Mouse (Mus musculus) limb, embryonic 13.5 days (tissue): Measurements from ENCODE around the gene Robo1. TPM values are rescaled to one million over a fixed set of nuclear protein-coding genes. Genes with fewer than 3 reads are reported as not detected.
A peak's percentile ranks its signal among the peaks of the same experiment; 100 is the strongest.

Experiments
- ATAC-seq: fragments of 200-750 bp; cut with Nextera tagmentation; 2 replicates; pipeline ENCODE4 v1.8.0; 2017; ENCODE audit warnings: low read depth, moderate number of reproducible peaks, moderate TSS enrichment; ENCODE audit not compliant: low FRiP score
- H3K27ac ChIP-seq: fragments of 300-500 bp; sonication (generic); 2 replicates; pipeline ENCODE4 v1.5.1; 2015; ENCODE audit warnings: inconsistent platforms, mild to moderate bottlenecking, moderate library complexity
- H3K27me3 ChIP-seq: fragments of 300-500 bp; sonication (generic); 2 replicates; pipeline ENCODE4 v1.6.1; 2015; ENCODE audit warnings: mild to moderate bottlenecking, inconsistent platforms
- H3K36me3 ChIP-seq: fragments of 300-500 bp; sonication (generic); 2 replicates; pipeline ENCODE4 v1.6.1; 2015; ENCODE audit warnings: inconsistent platforms, mild to moderate bottlenecking, moderate library complexity
- H3K4me1 ChIP-seq: fragments of 300-500 bp; sonication (generic); 2 replicates; pipeline ENCODE4 v1.6.1; 2015; ENCODE audit warnings: inconsistent platforms
- H3K4me2 ChIP-seq: fragments of 300-500 bp; sonication (generic); replicated peaks from 2 replicates; pipeline ENCODE4 v1.6.1; 2015; ENCODE audit warnings: inconsistent platforms, mild to moderate bottlenecking, moderate library complexity
- H3K4me3 ChIP-seq: fragments of 300-500 bp; sonication (generic); 2 replicates; pipeline ENCODE4 v1.5.1; 2015; ENCODE audit warnings: moderate library complexity, mild to moderate bottlenecking, inconsistent platforms
- H3K9ac ChIP-seq: fragments of 300-500 bp; sonication (generic); 2 replicates; pipeline ENCODE4 v1.6.1; 2015; ENCODE audit warnings: mild to moderate bottlenecking, inconsistent platforms
- H3K9me3 ChIP-seq: fragments of 300-500 bp; sonication (generic); 2 replicates; pipeline ENCODE4 v1.6.1; 2016; ENCODE audit warnings: inconsistent platforms
- WGBS: fragments of 180-500 bp; shearing (Covaris S2); methylation state at CpG from one replicate; pipeline ENCODE4 v1.1.7; 2015; 5-methylcytosine and 5-hydroxymethylcytosine counted together
- polyA plus RNA-seq: library from polyadenylated mRNA; unstranded; fragments of >200 nt; fragmentation: Nextera tagmentation; extraction: Ambion mirVana; gene quantifications from 2 replicates; pipeline ENCODE4 v1.2.1, GENCODE M21; 2015

Gene Robo1
- polyA plus RNA-seq = 58.0 and 58.2 TPM in 2 replicates

DNA sequence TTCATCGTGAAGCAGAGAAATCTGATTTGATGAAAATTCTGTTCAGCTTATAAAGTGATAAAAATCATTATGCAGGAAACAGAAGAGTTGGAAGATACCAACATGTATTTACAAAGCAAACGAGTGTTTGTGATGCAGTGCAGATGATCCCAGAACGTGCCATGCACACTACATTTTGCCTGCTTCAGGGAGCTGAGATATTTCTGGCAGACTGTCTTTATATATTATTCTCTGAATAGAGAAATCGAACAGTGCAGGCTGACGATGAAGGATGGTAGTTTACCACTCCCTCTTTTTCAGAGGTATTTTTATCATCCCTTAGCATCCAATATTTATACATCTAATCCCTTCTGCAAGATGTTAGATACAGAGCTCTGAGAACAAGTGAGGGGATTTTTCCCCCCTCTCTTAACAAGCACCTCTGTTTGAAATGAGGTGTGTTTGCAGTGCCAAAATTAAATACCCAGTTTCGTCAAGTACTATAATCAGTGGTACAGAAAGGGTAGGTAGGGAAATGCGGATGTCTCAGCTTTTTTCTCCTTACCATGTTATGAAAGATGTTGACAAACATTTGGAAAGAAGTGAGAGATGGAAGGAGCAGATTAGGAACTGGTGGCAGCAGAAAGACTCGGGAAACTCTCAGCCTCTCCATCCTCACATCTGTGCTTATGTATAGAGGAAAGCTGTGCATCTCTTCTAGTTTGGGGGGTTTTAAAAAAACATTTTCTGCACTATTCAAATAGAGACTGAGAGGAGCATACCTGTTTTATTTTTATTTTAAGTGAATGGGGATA lies at the start of gene Robo1:
TSS of gene Robo1 (plus strand) at position 770 of the 794 bp plus-strand sequence.
- H3K9ac ChIP-seq = no peak within 1 kb of the TSS
- H3K27me3 ChIP-seq = no peaks in the 10 kb centered on the region
- no peak within 1 kb of the TSS for H3K4me2 ChIP-seq
- H3K4me3 ChIP-seq = no peak within 1 kb of the TSS
- no peak for ATAC-seq
- no peak within 1 kb of the TSS for H3K27ac ChIP-seq
- H3K36me3 ChIP-seq = no peaks in the 10 kb centered on the region
- H3K9me3 ChIP-seq = no peaks in the 10 kb centered on the region
- 82% methylated on average over 8 of the region's 8 CpGs for WGBS
- H3K4me1 ChIP-seq = no peaks in the 10 kb centered on the region

DNA sequence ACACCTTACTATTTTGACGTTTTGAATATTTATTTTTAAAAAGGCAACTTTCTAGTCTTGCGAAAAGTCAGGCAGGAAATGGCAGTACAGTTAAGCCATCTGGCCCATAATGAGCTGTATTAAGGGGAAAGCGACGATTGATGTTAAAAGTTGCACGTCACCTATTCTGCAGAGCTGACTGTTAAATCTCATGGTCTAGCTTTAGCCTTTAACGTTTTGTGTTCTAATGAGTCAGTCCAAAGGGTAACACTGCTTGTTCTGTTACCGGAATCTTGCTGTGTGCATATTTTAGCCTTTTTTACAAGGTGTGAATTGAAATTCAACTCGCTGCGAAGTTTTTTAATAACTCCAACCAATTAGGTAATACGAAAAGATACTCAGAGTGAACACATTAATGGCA lies 40.3 kb upstream of the Robo1 start:
- Histone ChIP-seq H3K27ac (no peak overlapping the region), H3K27me3 (no peaks in the 10 kb centered on the region), H3K4me1 (no peaks in the 10 kb centered on the region), H3K9ac (no peak overlapping the region), H3K4me2 (no peak overlapping the region; the same call in 1 of the 2 replicates), H3K4me3 (no peak overlapping the region), H3K36me3 (no peaks in the 10 kb centered on the region), H3K9me3 (no peaks in the 10 kb centered on the region)
- peak; percentile 79 for ATAC-seq
- 28% methylated on average over 10 of the region's 10 CpGs for WGBS

DNA sequence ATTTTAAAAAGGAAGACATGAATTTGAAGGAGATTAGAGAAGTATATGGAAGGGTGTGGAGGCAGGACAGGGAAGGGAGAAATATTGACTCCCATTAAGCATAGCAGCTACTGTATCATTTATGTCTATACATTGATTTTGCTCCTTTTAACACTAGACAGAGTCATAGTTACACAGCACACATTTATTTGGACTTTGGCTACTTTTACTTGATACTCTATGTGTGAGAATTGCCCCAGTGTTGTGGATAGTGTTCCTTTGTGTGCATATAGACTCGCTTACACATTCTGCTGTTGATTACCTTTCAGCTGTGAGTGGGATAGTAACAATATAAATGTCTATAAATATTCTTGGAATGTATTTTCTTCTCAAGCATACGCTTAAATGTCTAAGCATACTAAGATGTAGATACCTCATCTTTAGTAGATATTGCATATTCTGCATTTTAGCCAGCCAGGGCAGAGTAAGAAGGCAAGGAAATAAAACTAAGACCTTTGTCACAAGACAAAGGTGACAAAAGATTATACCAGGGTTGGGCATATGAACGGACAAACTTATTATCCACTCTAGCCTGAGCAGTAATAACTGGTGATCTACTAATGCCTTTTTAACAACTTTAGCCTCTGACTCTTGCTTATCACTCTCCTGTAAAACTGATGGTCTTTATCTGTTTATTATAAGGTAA lies 31.6 kb upstream of the Robo1 start:
- H3K9me3 ChIP-seq = no peaks in the 10 kb centered on the region
- H3K27ac ChIP-seq = no peak overlapping the region
- H3K4me2 ChIP-seq = no peak overlapping the region
- 75% methylated on average over 3 of the region's 3 CpGs for WGBS
- H3K9ac ChIP-seq = no peak overlapping the region
- H3K4me1 ChIP-seq = peaks cover 3% of the 10 kb centered on the region; the same call in 1 of the 2 replicates
- H3K27me3 ChIP-seq = no peaks in the 10 kb centered on the region
- no peak for ATAC-seq
- no peak overlapping the region for H3K4me3 ChIP-seq
- H3K36me3 ChIP-seq = no peaks in the 10 kb centered on the region

DNA sequence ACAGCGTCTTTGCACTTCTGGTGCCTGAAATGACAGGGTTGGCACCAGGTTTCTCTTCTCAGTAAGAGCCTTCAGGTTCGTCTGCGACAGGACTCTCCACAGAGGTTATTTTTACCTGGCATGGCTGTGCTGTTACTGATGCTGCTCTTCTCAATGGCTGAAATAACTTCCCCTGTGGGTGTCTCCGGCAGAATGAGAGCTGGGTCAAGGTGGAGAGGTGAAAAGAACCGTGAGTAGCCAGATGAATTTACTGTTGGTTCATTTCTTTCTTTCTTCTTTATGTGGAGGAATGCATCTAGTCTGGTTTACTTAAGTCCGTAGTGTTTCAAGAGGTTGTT lies 194 bp downstream of the Robo1 start:
- no peaks in the 10 kb centered on the region for H3K4me1 ChIP-seq
- H3K36me3 ChIP-seq = no peaks in the 10 kb centered on the region
- no peaks in the 10 kb centered on the region for H3K9me3 ChIP-seq
- H3K4me2 ChIP-seq = no peak overlapping the region
- no peak overlapping the region for H3K27ac ChIP-seq
- no peaks in the 10 kb centered on the region for H3K27me3 ChIP-seq
- no peak overlapping the region for H3K9ac ChIP-seq
- no peak for ATAC-seq
- H3K4me3 ChIP-seq = no peak overlapping the region
- WGBS = 66% methylated on average over 6 of the region's 6 CpGs

DNA sequence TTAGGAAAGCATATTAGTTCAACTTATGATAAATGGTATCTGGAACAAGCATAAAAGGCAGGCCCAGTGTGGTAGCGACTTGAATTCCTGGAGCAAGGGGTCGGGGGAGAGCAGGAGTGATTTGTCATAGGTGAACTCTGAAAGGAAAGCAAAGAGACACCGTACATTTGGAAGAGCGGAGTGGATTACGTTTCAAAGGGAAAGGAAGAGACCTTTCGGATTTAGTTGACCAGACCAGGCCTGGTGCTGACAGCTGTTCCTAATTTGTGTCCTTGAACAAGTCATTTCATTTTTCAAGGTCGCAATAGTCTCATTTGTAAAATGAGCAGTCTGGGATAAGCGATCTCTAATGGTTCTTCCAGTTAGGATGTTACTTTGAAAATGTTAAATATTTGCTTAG lies 19.2 kb downstream of the Robo1 start:
- no peaks in the 10 kb centered on the region for H3K4me1 ChIP-seq
- H3K4me3 ChIP-seq = no peak overlapping the region
- H3K27me3 ChIP-seq = no peaks in the 10 kb centered on the region
- ATAC-seq = no peak
- H3K9me3 ChIP-seq = no peaks in the 10 kb centered on the region
- no peak overlapping the region for H3K27ac ChIP-seq
- no peak overlapping the region for H3K4me2 ChIP-seq
- no peak overlapping the region for H3K9ac ChIP-seq
- no peaks in the 10 kb centered on the region for H3K36me3 ChIP-seq
- WGBS = 27% methylated on average over 8 of the region's 8 CpGs

DNA sequence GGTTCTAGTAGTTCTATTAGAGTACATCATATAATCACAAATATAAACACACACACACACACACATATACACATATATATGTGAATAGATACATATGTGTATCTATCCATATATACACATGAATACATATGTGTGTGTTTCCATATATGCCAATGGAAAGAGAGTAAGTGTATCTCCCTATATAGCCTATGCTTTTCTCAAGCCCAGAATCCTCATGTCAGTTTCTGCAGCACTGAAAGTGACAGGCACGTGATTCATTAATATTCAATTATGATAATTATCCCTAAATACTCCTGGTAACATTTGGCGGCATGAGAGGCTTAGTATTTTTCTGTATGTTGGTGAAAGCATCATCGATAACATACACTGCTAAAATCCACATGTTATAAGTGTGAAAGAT lies 20.5 kb downstream of the Robo1 start:
- no peaks in the 10 kb centered on the region for H3K4me1 ChIP-seq
- no peaks in the 10 kb centered on the region for H3K36me3 ChIP-seq
- no peak for ATAC-seq
- no peak overlapping the region for H3K4me2 ChIP-seq
- no peak overlapping the region for H3K9ac ChIP-seq
- no peaks in the 10 kb centered on the region for H3K27me3 ChIP-seq
- H3K4me3 ChIP-seq = no peak overlapping the region
- H3K27ac ChIP-seq = no peak overlapping the region
- H3K9me3 ChIP-seq = no peaks in the 10 kb centered on the region
- 77% methylated on average over 3 of the region's 3 CpGs for WGBS

DNA sequence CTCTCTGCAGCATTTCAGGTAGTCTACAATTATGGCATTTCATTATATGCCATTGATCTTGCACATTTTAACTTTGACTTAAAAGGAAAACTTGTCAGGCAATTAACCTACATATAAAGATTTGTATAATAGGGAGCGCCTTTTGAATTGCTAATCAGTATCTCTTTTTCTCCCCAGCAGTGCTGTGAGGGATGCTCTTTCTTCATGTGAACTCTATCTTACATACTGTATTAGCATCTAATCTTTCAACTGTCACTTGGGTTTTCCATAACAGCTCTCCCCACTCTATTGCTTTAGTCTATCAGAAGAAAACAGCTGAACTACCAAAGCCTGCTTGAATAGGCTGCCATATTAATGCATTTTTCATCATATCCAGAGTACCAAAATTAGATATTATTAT lies 29.7 kb downstream of the Robo1 start:
- ATAC-seq = no peak
- H3K4me2 ChIP-seq = no peak overlapping the region
- WGBS = 94% methylated on average over 1 of the region's 1 CpGs
- H3K4me3 ChIP-seq = no peak overlapping the region
- H3K4me1 ChIP-seq = no peaks in the 10 kb centered on the region
- no peaks in the 10 kb centered on the region for H3K36me3 ChIP-seq
- H3K9ac ChIP-seq = no peak overlapping the region
- no peaks in the 10 kb centered on the region for H3K27me3 ChIP-seq
- H3K9me3 ChIP-seq = no peaks in the 10 kb centered on the region
- H3K27ac ChIP-seq = no peak overlapping the region

DNA sequence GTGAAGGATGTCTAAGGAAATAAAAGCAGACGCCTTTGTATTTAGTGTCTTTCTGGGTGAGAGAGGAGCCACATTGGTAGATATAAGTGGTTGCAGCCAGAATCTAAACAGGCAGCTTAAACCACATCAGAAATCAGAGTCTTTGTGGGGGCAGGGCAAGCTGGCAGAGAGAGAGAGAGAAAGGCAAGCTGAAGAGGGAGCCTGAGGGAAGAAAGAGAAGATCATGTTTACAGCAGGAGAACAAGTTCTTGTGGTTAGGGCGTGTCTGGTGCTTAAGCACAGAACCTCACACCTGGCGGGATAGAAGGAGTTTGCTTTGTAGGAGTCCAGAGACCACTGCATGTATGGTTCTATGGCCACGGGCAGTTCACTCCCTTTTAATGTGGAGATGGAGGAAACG lies 42.3 kb downstream of the Robo1 start:
- Histone ChIP-seq H3K36me3 (no peaks in the 10 kb centered on the region), H3K4me3 (no peak overlapping the region), H3K27me3 (peaks cover 5% of the 10 kb centered on the region; the same call in 1 of the 2 replicates), H3K9ac (no peak overlapping the region), H3K9me3 (no peaks in the 10 kb centered on the region), H3K4me1 (peaks cover 12% of the 10 kb centered on the region; the same call in 1 of the 2 replicates), H3K4me2 (no peak overlapping the region), H3K27ac (no peak overlapping the region)
- ATAC-seq = no peak
- WGBS = 39% methylated on average over 5 of the region's 5 CpGs

DNA sequence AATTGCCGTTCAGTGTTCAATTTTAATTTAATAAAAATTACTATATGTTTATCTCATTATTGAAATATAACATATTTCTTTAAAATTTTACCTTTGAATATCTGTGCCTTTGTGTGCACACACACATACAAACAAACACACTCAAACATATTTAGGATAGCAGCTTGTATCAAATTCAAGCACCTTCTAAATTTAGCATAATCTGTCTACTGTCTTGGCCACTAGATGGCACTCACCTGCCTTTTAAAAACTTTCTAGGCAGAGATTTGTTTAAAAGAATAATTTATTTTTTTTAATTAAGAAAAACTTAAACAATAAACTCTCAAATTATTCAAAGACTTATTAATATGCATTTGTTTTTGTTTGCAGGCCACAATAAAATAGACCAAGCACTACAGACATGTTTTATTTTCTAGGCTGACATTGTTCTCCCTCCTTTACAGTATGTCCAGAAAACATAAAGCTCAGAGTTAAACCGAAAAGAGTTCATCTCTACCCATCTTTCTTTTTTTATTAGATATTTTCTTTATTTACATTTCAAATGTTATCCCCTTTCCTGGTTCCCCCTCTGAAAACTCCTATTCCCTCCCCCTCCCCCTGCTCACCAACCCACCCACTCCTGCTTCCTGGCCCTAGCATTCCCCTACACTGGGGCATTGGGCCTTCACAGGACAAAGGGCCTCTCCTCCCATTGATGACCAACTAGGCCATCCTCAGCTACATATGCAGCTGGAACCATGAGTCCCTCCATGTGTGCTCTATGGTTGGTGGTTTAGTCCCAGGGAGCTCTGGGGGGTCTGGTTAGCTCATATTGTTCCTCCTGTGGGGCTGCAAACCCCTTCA lies 48.6 kb downstream of the Robo1 start:
- no peak overlapping the region for H3K4me3 ChIP-seq
- H3K27ac ChIP-seq = no peak overlapping the region
- peaks cover 5% of the 10 kb centered on the region; the same call in 1 of the 2 replicates for H3K27me3 ChIP-seq
- no peaks in the 10 kb centered on the region for H3K9me3 ChIP-seq
- 78% methylated on average over 2 of the region's 2 CpGs for WGBS
- no peaks in the 10 kb centered on the region for H3K36me3 ChIP-seq
- no peak overlapping the region for H3K9ac ChIP-seq
- ATAC-seq = no peak
- H3K4me2 ChIP-seq = no peak overlapping the region
- 0 out of 2 replicates have a peak, but pooled peaks cover 4% of the 10 kb centered on the region for H3K4me1 ChIP-seq

DNA sequence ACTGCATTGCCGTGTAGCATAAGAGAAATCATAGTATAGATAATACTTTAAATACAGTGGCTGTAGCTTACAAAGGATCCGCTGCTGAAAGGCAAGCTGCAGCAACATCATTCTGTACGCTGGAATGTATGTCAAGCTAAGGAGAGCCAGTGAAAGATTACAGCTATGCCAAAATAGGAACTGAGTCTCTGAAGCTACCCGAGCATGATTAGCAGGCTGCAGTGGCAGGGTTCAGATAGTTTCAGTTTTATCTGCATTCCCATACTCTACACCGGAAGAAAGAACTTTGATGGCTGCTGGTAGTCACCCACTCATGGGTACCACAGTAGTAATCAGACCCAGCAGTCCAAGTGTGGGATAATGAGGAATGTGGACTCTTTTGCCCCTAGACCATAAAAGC lies 68.8 kb downstream of the Robo1 start:
- 0 out of 2 replicates have a peak, but pooled peaks cover 3% of the 10 kb centered on the region for H3K4me1 ChIP-seq
- WGBS = 67% methylated on average over 5 of the region's 5 CpGs
- no peak overlapping the region for H3K4me3 ChIP-seq
- no peaks in the 10 kb centered on the region for H3K27me3 ChIP-seq
- no peak overlapping the region for H3K9ac ChIP-seq
- H3K36me3 ChIP-seq = no peaks in the 10 kb centered on the region
- no peaks in the 10 kb centered on the region for H3K9me3 ChIP-seq
- H3K27ac ChIP-seq = no peak overlapping the region
- ATAC-seq = no peak
- no peak overlapping the region for H3K4me2 ChIP-seq

DNA sequence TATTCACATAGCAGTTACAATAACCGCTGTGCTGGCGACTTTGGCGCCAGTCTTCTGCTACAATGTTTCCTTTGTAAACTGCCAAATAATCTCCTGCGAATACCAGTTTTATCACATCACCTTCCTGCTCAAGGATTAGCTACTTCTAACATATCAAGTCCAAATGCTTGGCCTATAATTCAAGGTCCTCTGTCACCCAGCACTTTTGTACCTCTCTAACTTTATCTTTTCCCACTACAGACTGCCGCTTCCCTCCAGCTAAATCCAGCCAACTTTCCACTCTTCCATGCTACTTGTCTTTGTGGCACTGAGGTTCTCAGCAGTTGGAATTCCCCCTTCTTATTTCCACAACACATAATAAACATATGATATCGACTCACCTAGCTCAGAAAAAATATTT lies 73.7 kb downstream of the Robo1 start:
- H3K27ac ChIP-seq = no peak overlapping the region
- H3K9me3 ChIP-seq = no peaks in the 10 kb centered on the region
- no peak overlapping the region for H3K9ac ChIP-seq
- no peak overlapping the region for H3K4me2 ChIP-seq
- H3K36me3 ChIP-seq = no peaks in the 10 kb centered on the region
- H3K4me3 ChIP-seq = no peak overlapping the region
- WGBS = 87% methylated on average over 6 of the region's 6 CpGs
- 0 out of 2 replicates have a peak, but pooled peaks cover 3% of the 10 kb centered on the region for H3K4me1 ChIP-seq
- H3K27me3 ChIP-seq = no peaks in the 10 kb centered on the region
- ATAC-seq = no peak

DNA sequence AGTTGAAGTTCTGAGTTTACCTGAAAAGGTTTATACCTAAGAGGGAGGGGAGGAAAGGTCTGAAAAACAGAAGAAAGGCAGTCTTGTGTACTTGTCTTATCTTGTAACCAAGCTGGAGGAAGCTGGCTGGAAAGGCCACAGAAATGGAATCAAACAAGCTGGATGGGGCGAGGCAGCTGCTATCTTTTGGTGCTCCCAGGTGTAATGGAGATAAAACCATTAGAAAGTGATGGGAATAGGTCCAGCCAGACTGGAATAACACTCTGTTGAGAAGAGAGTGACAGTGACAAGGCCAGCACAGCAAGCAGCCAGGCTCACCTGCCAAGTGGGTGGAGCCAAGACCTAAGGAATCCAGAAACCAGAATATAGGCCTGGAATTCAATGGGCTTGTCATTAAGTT lies 75.5 kb downstream of the Robo1 start:
- H3K9me3 ChIP-seq = no peaks in the 10 kb centered on the region
- WGBS = 65% methylated on average over 1 of the region's 1 CpGs
- H3K4me3 ChIP-seq = no peak overlapping the region
- H3K4me2 ChIP-seq = no peak overlapping the region
- no peaks in the 10 kb centered on the region for H3K27me3 ChIP-seq
- H3K27ac ChIP-seq = no peak overlapping the region
- no peaks in the 10 kb centered on the region for H3K36me3 ChIP-seq
- ATAC-seq = no peak
- H3K4me1 ChIP-seq = no peaks in the 10 kb centered on the region
- no peak overlapping the region for H3K9ac ChIP-seq
